Mouse (Mus musculus) liver, embryonic 13.5 days (tissue): ENCODE results near the gene H2-Q10. TPM values are rescaled to one million over a fixed set of nuclear protein-coding genes. Genes with fewer than 3 reads are reported as not detected.
"Not testable (repeated sequence)": the region's sequence is repeated elsewhere in the genome, so short reads cannot be mapped to it uniquely, and the experiment has no call there.

ENCODE experiments used
- ATAC-seq: fragments of 200-750 bp; cut with Nextera tagmentation; 2 replicates; pipeline ENCODE4 v1.8.0; 2017; ENCODE audit warnings: low read depth, mild to moderate bottlenecking, moderate number of reproducible peaks, moderate library complexity
- DNase-seq: peaks from one replicate; pipeline ENCODE4 v3.0.0; 2022
- H3K27ac ChIP-seq: fragments of 300-500 bp; sonication (generic); 2 replicates; pipeline ENCODE4 v1.5.1; 2015; ENCODE audit warnings: moderate library complexity, mild to moderate bottlenecking, inconsistent platforms
- H3K27me3 ChIP-seq: fragments of 300-500 bp; sonication (generic); 2 replicates; pipeline ENCODE4 v1.6.1; 2015; ENCODE audit warnings: mild to moderate bottlenecking, inconsistent platforms
- H3K36me3 ChIP-seq: fragments of 300-500 bp; sonication (generic); 2 replicates; pipeline ENCODE4 v1.6.1; 2015; ENCODE audit warnings: mild to moderate bottlenecking, inconsistent platforms
- H3K4me1 ChIP-seq: fragments of 300-500 bp; sonication (generic); replicated peaks from 2 replicates; pipeline ENCODE4 v1.6.1; 2015; ENCODE audit warnings: inconsistent platforms
- H3K4me2 ChIP-seq: fragments of 300-500 bp; sonication (generic); 2 replicates; pipeline ENCODE4 v1.6.1; 2015; ENCODE audit warnings: inconsistent platforms, mild to moderate bottlenecking, moderate library complexity
- H3K4me3 ChIP-seq: fragments of 300-500 bp; sonication (generic); replicated peaks from 2 replicates; pipeline ENCODE4 v1.5.1; 2015; ENCODE audit warnings: mild to moderate bottlenecking, inconsistent platforms
- H3K9ac ChIP-seq: fragments of 300-500 bp; sonication (generic); 2 replicates; pipeline ENCODE4 v1.6.1; 2015; ENCODE audit warnings: mild to moderate bottlenecking, inconsistent platforms
- H3K9me3 ChIP-seq: fragments of 300-500 bp; sonication (generic); replicated peaks from 2 replicates; pipeline ENCODE4 v1.6.1; 2016; ENCODE audit warnings: inconsistent platforms
- WGBS: fragments of 180-500 bp; shearing (Covaris S2); methylation state at CpG from one replicate; pipeline ENCODE4 v1.1.7; 2015; ENCODE audit not compliant: insufficient replicate concordance; 5-methylcytosine and 5-hydroxymethylcytosine counted together
- polyA plus RNA-seq: library from polyadenylated mRNA; unstranded; fragments of >200 nt; fragmentation: Nextera tagmentation; extraction: Ambion mirVana; gene quantifications from 2 replicates; pipeline ENCODE4 v1.2.1, GENCODE M21; 2015

Gene H2-Q10
- polyA plus RNA-seq, 1 experiment from 2014 or later = 147 TPM

DNA sequence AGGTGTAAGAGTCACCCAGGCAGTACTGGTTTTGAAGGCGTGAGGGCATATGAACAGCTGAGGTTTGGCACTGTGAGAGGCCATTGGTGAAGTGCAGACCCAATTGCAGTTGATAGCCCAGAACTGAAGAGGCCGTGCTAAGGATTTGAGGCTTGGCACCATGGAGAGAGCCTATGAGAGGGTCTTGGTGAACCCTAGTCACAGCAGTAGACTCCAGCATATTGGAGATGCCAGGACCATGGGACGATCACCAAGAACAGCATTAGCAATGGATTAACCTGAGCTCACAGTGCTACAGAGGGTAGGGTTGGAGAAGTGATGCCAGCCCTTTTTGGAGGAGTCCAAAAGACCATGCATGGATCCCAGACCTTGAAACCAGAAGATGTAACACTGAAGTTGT lies 37.7 kb upstream of the H2-Q10 start:
- H3K36me3 ChIP-seq, DNase-seq, H3K9me3 ChIP-seq, H3K4me2 ChIP-seq, H3K4me1 ChIP-seq, H3K27me3 ChIP-seq, H3K9ac ChIP-seq, H3K4me3 ChIP-seq, ATAC-seq, H3K27ac ChIP-seq: not testable (repeated sequence)
- 49% methylated on average over 3 of the region's 3 CpGs for WGBS

DNA sequence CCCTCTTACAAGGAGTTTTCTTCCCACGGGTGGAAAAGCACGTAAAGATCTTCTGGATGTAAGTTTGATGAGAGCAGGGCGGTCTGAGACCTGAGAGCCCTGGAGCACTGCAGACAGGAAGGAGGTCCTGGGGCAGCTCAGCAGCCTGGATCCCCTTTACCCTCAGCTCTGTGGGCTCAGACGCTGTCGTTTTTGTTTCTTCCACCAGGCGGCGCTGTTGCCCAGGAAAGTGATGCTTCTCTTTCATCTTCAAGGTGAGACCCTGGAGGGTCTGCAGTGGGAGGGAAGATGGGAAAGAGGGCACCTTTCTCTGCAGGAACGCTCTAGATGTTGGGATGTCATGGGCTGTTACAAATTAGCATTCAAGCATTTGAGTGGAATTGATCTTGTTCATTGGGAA lies 35.1 kb upstream of the H2-Q10 start:
- not testable (repeated sequence) for H3K4me2 ChIP-seq, H3K36me3 ChIP-seq, H3K9me3 ChIP-seq, DNase-seq, H3K27ac ChIP-seq, ATAC-seq, H3K4me1 ChIP-seq, H3K9ac ChIP-seq, H3K4me3 ChIP-seq
- 9% methylated on average over 8 of the region's 8 CpGs for WGBS
- H3K27me3 ChIP-seq = peaks cover 24% of the 10 kb centered on the region

DNA sequence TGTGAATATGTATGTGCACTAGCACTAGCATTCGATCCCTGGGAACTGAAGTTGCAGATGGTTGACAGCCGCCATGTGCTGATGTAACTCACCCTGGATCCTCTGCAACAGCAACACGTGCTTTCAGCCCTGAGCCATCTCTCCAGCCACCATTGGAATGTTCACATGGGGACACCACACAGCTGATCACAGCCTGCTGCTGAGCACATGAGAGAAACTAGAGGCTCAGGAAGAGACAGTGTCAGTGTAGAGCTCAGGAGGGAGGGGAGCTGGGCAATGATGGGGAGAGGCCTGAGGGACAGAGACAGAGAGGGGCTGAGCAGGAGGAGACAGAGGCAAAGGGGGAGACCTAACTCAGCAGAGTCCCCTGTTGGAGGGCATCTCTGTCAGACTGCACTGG lies 34.3 kb upstream of the H2-Q10 start:
- H3K27me3 ChIP-seq = peaks cover 31% of the 10 kb centered on the region
- not testable (repeated sequence) for H3K9ac ChIP-seq, H3K4me2 ChIP-seq, H3K27ac ChIP-seq, H3K4me1 ChIP-seq, H3K9me3 ChIP-seq, H3K4me3 ChIP-seq, H3K36me3 ChIP-seq, DNase-seq, ATAC-seq
- WGBS = 60% methylated on average over 3 of the region's 3 CpGs

DNA sequence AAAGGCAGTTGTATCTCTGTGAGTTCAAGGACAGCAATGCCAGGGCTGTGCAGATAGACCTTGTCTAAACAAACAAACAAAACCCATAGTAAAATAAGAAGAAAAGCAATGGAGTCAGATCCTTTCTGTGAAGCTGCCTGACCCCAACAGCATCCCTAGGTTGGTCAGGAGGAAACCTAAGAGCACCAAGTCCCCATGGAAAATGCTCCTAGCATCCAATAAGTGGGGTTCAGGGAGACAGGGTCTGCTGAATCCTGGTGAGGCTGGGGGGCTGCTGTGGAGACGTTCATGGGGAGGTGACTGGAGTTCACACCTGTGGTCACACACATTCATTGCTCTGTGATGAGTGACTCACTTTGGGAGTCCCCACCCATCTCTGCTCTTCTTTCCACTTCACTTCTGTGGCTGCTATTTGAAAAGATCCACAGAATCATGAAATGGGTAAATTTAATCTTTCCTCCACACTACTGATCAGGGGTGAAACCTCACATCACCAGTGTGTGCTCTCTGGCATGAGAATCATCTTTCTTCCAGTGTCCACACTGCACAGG lies 32.4 kb upstream of the H2-Q10 start:
- H3K9me3 ChIP-seq, H3K4me3 ChIP-seq, H3K27ac ChIP-seq, ATAC-seq, H3K4me1 ChIP-seq, H3K36me3 ChIP-seq, H3K4me2 ChIP-seq, DNase-seq, H3K9ac ChIP-seq: not testable (repeated sequence)
- WGBS = 29% methylated on average over 1 of the region's 1 CpGs
- peaks cover 32% of the 10 kb centered on the region for H3K27me3 ChIP-seq

DNA sequence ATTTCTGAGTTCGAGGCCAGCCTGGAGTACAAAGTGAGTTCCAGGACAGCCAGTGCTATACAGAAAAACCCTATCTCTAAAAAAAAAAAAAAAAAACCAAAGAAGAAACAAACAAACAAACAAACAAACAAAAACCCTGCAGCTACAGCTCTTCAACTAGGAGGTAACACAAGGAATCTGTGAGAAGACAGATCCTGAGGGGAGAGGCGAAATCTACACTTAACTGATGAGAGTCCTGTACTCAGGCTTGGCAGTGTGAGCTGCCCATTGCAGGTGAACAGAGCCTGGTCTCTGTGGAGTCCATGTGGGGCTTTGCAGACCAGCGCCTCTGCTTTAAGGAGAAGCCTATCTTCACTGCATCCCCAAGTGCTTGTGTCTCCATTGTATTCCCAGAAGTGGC lies 31.5 kb upstream of the H2-Q10 start:
- 52% methylated on average over 3 of the region's 3 CpGs for WGBS
- DNase-seq, ATAC-seq, H3K4me3 ChIP-seq, H3K4me1 ChIP-seq, H3K27ac ChIP-seq, H3K9ac ChIP-seq, H3K9me3 ChIP-seq, H3K4me2 ChIP-seq, H3K36me3 ChIP-seq: not testable (repeated sequence)
- H3K27me3 ChIP-seq = peaks cover 32% of the 10 kb centered on the region

DNA sequence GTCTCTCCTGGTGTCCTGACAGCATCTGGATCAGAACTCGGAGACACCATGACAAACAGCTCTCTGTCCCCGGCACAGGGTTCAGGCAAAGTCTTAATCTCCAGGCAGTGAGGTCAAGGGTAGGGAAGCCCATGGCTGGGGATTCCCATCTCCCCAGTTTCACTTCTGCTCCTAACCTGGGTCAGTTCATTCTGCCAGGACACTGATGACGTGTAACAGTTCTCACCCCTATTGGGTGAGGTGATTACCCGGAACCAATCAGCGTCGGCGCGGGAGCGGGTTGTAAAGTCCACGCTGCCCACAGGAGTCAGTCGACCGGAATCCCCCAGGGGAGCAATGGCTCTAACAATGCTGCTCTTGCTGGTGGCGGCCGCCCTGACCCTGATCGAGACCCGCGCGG lies 31.0 kb upstream of the H2-Q10 start, which contains the start of gene H2-Q7:
Gene H2-Q7, plus strand, starts transcription at position 271 of the 400 bp plus-strand sequence.
- not testable (repeated sequence) for DNase-seq, H3K36me3 ChIP-seq, H3K9me3 ChIP-seq, H3K9ac ChIP-seq, H3K4me1 ChIP-seq, H3K27ac ChIP-seq
- peak; percentile 75 for ATAC-seq
- 4% methylated on average over 18 of the region's 18 CpGs for WGBS
- Histone ChIP-seq H3K4me3 (peak within 1 kb of the TSS; percentile 46), H3K27me3 (peaks cover 32% of the 10 kb centered on the region), H3K4me2 (peak within 1 kb of the TSS; percentile 61)

DNA sequence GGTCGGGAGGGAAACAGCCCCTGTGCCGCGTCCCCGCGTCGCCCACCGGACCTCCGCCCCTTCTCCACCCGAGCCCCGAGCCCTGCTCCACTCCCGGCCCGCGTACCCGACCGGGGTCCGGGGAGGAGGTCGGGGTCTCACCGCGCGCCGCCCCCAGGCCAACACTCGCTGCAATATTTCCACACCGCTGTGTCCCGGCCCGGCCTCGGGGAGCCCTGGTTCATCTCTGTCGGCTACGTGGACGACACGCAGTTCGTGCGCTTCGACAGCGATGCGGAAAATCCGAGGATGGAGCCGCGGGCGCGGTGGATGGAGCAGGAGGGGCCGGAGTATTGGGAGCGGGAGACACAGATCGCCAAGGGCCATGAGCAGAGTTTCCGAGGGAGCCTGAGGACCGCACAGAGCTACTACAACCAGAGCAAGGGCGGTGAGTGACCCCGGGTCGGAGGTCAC lies 30.6 kb upstream of the H2-Q10 start:
- WGBS = 3% methylated on average over 48 of the region's 48 CpGs
- peak; percentile 45 for ATAC-seq
- not testable (repeated sequence) for H3K9me3 ChIP-seq, H3K9ac ChIP-seq, H3K27ac ChIP-seq, H3K36me3 ChIP-seq, H3K4me1 ChIP-seq, DNase-seq
- peak overlapping the region; percentile 61 for H3K4me2 ChIP-seq
- peak overlapping the region; percentile 46 for H3K4me3 ChIP-seq
- peaks cover 32% of the 10 kb centered on the region for H3K27me3 ChIP-seq

DNA sequence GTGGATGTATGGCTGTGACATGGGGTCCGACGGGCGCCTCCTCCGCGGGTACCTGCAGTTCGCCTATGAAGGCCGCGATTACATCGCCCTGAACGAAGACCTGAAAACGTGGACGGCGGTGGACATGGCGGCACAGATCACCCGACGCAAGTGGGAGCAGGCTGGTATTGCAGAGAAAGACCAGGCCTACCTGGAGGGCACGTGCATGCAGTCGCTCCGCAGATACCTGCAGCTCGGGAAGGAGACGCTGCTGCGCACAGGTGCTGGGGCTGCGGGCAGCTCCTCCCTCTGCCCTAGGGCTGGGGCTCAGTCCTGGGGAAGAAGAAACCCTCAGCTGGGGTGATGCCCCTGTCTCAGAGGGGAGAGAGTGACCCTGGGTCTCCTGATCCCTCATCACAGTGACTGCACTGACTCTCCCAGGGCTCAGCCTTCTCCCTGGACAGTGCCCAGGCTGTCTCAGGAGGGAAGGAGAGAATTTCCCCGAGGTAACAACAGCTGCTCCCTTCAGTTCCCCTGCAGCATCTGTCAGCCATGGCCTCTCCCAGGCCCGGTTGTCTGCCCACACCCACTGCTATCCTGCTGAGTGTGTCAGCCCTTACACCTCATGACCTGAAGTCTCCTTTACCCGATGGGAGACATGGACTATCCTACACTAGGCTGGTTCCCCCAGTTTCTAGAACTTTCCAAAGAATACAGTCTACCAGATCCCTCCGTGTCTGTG lies 29.8 kb upstream of the H2-Q10 start:
- 29% methylated on average over 27 of the region's 27 CpGs for WGBS
- H3K9ac ChIP-seq, ATAC-seq, H3K27ac ChIP-seq, H3K4me1 ChIP-seq, H3K9me3 ChIP-seq, H3K4me3 ChIP-seq, H3K36me3 ChIP-seq, H3K4me2 ChIP-seq, DNase-seq: not testable (repeated sequence)
- H3K27me3 ChIP-seq = peaks cover 32% of the 10 kb centered on the region

DNA sequence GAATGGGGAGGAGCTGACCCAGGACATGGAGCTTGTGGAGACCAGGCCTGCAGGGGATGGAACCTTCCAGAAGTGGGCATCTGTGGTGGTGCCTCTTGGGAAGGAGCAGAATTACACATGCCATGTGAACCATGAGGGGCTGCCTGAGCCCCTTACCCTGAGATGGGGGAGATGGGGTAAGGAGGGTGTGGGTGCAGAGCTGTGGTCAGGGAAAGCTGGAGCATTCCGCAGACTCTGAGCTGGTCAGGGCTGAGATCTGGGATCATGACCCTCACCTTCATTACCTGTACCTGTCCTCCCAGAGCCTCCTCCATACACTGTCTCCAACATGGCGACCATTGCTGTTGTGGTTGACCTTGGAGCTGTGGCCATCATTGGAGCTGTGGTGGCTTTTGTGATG lies 27.5 kb upstream of the H2-Q10 start:
- 54% methylated on average over 2 of the region's 2 CpGs for WGBS
- DNase-seq, ATAC-seq: not testable (repeated sequence)

DNA sequence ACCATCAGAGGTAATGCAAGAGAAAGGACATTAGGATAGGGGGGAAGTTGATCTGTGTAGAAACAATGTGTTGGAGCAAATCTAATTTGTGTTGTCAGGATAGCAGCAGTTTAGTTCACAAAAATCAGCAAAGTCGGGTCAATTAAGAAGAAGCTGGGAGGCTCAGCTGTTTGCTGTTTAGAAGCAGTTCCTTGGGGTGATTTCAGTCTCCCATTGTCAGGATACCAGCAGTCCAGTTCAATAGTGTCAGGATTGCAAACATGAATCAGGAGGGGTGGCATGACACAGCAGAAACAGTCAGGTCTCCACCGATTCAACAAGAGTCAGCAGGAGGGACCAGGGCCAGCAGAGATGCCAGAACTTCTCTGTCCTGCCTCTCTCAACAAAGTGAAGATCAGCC lies 25.4 kb upstream of the H2-Q10 start:
- not testable (repeated sequence) for ATAC-seq, H3K4me2 ChIP-seq, H3K9ac ChIP-seq, DNase-seq, H3K9me3 ChIP-seq, H3K4me1 ChIP-seq, H3K27ac ChIP-seq, H3K36me3 ChIP-seq, H3K4me3 ChIP-seq
- 60% methylated on average over 2 of the region's 2 CpGs for WGBS
- H3K27me3 ChIP-seq = peaks cover 12% of the 10 kb centered on the region

More for the DNA sequence above, 27.5 kb upstream of the H2-Q10 start:
- H3K4me1 ChIP-seq, H3K27ac ChIP-seq, H3K9ac ChIP-seq, H3K4me3 ChIP-seq, H3K9me3 ChIP-seq, H3K4me2 ChIP-seq, H3K36me3 ChIP-seq: not testable (repeated sequence)
- peaks cover 29% of the 10 kb centered on the region for H3K27me3 ChIP-seq

DNA sequence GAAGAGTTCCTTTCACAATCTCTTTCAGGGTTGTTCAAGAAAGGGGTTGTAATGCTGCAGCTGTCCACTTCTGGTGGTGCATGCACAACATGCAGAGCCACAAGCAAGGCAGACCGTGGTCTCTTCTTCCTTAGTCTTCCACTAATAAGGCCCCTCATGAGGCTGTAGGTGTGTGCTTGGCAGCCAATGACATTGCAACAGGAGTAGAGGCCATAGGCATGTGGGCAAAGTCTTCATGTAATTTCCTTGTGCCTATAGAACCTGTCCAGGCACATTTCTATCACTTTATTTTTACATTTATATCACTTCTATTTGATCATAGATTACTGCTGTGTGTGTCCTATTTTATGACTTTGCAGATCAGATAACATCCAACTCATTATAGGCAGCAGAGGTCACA lies 11.6 kb upstream of the H2-Q10 start:
- WGBS = no CpG with 5 or more reads among the region's 1 CpGs
- not testable (repeated sequence) for DNase-seq, H3K9ac ChIP-seq, H3K4me1 ChIP-seq, H3K4me3 ChIP-seq, ATAC-seq, H3K4me2 ChIP-seq, H3K36me3 ChIP-seq, H3K27ac ChIP-seq, H3K9me3 ChIP-seq, H3K27me3 ChIP-seq
